Mouse (Mus musculus): ENCODE results near the gene Gdf2. TPM values are rescaled to one million over a fixed set of nuclear protein-coding genes. Genes with fewer than 3 reads are reported as not detected.

Gdf2 gene
- polyA plus RNA-seq, 1 experiment from 2014 or later = 0.11 TPM

DNA sequence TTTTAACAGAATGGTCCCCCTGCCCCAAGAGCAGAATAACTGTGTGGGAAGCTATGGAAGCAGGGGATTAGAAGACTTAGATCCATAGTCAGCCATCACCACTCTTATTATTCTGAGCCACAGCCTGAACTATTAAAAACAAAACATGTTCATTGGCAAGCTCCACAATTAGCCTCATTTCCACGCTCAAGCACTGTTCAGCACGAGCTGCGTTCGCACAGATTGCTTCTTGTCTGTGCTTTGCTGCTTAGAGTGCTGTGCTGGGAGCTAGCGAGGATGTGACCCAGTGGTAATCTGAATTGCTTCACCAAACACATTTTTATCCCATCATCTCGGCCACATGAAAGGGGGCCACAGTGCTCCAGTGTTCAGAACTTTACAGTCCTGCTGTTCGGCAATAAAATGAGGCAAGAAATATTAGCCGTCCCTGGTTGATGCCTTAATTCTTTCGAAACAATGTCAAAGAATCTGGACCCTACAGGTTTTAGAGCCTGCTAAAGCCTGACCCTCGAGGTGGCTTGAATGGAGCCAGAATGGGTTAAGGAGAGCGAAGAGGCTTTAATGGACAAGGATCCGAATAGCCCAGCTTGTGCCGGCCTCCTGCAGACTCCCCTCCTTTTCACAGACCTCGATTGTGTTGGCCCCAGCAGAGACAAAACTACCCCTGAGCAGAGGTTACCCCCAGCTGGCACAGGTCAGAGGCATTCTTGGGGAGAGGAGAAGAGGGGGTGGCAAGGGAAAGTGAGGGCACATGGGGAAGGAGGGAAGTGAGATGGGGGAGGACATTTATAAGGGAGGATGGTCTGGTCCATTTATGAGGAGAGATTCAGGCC, 19.9 kb upstream of the Gdf2 start:
- no peak overlapping the region for H3K9ac ChIP-seq (ENCODE audit: low read depth, low read length)
- H3K4me1 ChIP-seq (ENCODE audit: control insufficient read depth, insufficient read depth, low read depth, low read length) = peaks cover 18% of the 10 kb centered on the region
- H3K9me3 ChIP-seq (ENCODE audit: control insufficient read depth, low read length) = no peaks in the 10 kb centered on the region
- ATAC-seq = peak; percentile 56; the same call in 1 of the 2 replicates
- H3K27ac ChIP-seq (ENCODE audit: low read depth, low read length) = no peak overlapping the region; the same call in 1 of the 2 replicates
- WGBS = 8% methylated on average over 14 of the region's 14 CpGs
- no peak overlapping the region for H3K4me2 ChIP-seq (ENCODE audit: low read length)
- H3K4me3 ChIP-seq (ENCODE audit: low read length) = no peak overlapping the region
- H3K27me3 ChIP-seq (replicated peaks; ENCODE audit: control insufficient read depth, insufficient read depth, low read length) = peaks cover 8% of the 10 kb centered on the region
- H3K36me3 ChIP-seq (ENCODE audit: control insufficient read depth, insufficient read depth, low read length) = no peaks in the 10 kb centered on the region

DNA sequence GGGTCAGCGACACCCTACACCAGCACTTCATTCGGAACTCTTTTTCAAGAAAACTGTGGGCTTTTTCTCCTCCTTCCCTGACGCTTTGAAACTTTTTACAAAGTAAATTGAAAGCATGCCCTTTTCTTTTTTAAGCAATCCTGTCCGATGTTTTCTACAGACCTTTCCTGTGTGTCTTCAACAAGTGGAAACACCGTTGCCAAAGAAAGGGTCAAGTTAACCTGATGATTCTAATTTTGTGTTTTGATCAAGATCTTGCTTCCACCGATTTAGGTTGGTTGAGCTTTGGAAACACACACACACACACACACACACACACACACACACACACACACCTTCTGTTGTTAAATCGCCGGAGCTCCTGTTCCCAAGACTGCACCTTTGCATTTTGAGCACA, 18.1 kb upstream of the Gdf2 start:
- Histone ChIP-seq H3K36me3 (ENCODE audit: control insufficient read depth, insufficient read depth, low read length) (no peaks in the 10 kb centered on the region), H3K9me3 (ENCODE audit: control insufficient read depth, low read length) (no peaks in the 10 kb centered on the region), H3K4me2 (ENCODE audit: low read length) (peak overlapping the region; percentile 97), H3K4me1 (ENCODE audit: control insufficient read depth, insufficient read depth, low read depth, low read length) (peaks cover 18% of the 10 kb centered on the region), H3K9ac (ENCODE audit: low read depth, low read length) (peak overlapping the region; percentile 64), H3K27me3 (replicated peaks; ENCODE audit: control insufficient read depth, insufficient read depth, low read length) (peaks cover 6% of the 10 kb centered on the region), H3K4me3 (ENCODE audit: low read length) (peak overlapping the region; percentile 53), H3K27ac (ENCODE audit: low read depth, low read length) (no peak overlapping the region)
- 14% methylated on average over 8 of the region's 8 CpGs for WGBS
- no peak for ATAC-seq

DNA sequence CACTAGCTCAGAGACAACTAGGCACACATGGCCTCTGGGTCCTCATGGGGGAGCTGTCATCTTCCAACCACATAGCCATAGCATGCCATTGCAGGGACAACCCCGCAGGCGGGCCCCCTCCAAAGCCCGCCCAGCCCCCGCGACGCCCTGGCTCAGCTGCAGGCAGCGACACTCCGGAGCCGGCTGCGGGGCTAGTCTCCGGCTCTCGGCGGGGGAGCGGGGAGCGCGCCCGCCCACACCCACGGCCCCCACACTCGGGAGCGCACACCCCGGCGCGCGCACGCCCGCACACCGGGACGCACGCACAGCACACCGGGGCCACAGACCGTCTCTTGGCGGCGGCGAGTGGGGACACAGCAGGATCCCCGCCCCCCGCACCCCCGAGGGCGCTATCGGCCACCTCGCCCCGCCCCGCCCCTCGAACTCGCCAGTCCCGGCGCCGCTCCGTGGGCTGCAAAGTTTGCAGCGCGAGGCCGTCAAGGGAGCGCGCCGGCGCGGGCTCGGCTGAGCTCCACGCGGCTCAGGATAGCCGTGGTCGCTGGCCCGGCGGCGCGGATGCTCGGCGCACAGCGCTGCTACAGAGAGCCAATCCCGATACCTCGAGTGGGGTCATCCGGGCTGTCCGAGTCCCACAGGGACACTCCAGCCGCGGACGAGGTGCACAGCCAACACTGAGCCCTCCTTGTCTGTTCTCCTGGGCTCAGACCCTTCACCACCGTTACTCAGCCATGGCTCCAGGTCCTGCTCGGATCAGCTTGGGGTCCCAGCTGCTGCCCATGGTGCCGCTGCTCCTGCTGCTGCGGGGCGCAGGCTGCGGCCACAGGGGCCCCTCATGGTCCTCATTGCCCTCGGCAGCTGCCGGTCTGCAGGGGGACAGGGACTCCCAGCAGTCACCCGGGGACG, 17.4 kb upstream of the Gdf2 start, which contains the start of gene Gdf10:
TSS of gene Gdf10 (plus strand) at position 420 of the 903 bp plus-strand sequence.
- Histone ChIP-seq H3K27ac (ENCODE audit: low read depth, low read length) (peak within 1 kb of the TSS; percentile 42), H3K9me3 (ENCODE audit: control insufficient read depth, low read length) (no peaks in the 10 kb centered on the region), H3K4me1 (ENCODE audit: control insufficient read depth, insufficient read depth, low read depth, low read length) (peaks cover 18% of the 10 kb centered on the region), H3K9ac (ENCODE audit: low read depth, low read length) (peak within 1 kb of the TSS; percentile 64), H3K36me3 (ENCODE audit: control insufficient read depth, insufficient read depth, low read length) (no peaks in the 10 kb centered on the region), H3K4me3 (ENCODE audit: low read length) (peak within 1 kb of the TSS; percentile 53), H3K27me3 (replicated peaks; ENCODE audit: control insufficient read depth, insufficient read depth, low read length) (peaks cover 6% of the 10 kb centered on the region), H3K4me2 (ENCODE audit: low read length) (peak within 1 kb of the TSS; percentile 97)
- WGBS = 1% methylated on average over 46 of the region's 85 CpGs
- peak; percentile 73 for ATAC-seq

DNA sequence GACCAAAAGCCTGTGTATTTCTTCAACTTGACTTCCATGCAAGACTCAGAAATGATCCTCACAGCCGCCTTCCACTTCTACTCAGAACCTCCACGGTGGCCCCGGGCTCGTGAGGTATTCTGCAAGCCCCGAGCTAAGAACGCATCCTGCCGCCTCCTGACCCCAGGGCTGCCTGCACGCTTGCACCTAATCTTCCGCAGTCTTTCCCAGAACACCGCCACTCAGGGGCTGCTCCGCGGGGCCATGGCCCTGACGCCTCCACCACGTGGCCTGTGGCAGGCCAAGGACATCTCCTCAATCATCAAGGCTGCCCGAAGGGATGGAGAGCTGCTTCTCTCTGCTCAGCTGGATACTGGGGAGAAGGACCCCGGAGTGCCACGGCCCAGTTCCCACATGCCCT, 9.0 kb upstream of the Gdf2 start:
- Histone ChIP-seq H3K9me3 (ENCODE audit: control insufficient read depth, low read length) (no peaks in the 10 kb centered on the region), H3K4me2 (ENCODE audit: low read length) (no peak overlapping the region), H3K27me3 (replicated peaks; ENCODE audit: control insufficient read depth, insufficient read depth, low read length) (no peaks in the 10 kb centered on the region), H3K4me1 (ENCODE audit: control insufficient read depth, insufficient read depth, low read depth, low read length) (no peaks in the 10 kb centered on the region), H3K27ac (ENCODE audit: low read depth, low read length) (no peak overlapping the region), H3K36me3 (ENCODE audit: control insufficient read depth, insufficient read depth, low read length) (no peaks in the 10 kb centered on the region), H3K4me3 (ENCODE audit: low read length) (no peak overlapping the region), H3K9ac (ENCODE audit: low read depth, low read length) (no peak overlapping the region)
- ATAC-seq = no peak
- WGBS = 61% methylated on average over 17 of the region's 17 CpGs

DNA sequence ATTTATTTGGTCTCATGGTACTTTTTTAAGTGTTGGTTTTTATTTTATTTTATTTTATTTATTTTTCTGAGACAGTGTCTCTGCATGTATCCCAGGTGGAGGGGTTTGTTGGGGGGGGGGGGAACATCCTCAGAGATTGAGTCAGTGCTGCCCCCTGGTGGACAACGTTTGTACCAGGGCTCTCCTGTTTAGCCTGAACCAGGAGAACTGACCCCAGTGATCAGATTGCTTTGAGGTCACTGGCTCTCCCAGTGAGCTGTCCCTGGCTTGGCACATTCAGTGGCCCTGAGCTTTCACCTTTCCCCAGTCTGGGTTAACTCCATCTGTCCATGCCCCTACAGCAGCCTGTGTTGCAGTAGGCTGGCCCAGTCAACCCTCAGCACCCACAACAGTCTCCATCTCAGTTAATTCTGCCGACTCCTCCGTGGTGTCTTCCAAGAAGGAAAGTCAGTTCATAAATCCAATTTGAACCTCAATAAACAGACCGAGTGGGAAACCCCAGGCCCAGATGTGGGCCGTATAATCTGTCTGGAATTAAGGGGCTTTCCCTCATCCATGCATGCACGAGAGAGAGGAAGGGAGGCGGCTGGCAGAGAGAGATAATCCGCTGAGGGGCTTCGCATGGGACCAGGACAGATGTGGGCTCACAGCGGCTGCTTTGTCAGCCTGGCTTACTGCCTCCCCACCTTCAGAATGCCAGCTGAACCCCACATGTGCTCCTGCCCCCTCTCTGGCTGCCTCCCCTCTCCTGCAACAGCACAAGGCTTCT, 7.7 kb upstream of the Gdf2 start:
- Histone ChIP-seq H3K36me3 (ENCODE audit: control insufficient read depth, insufficient read depth, low read length) (no peaks in the 10 kb centered on the region), H3K4me1 (ENCODE audit: control insufficient read depth, insufficient read depth, low read depth, low read length) (no peaks in the 10 kb centered on the region), H3K9me3 (ENCODE audit: control insufficient read depth, low read length) (no peaks in the 10 kb centered on the region), H3K27me3 (replicated peaks; ENCODE audit: control insufficient read depth, insufficient read depth, low read length) (no peaks in the 10 kb centered on the region), H3K9ac (ENCODE audit: low read depth, low read length) (no peak overlapping the region), H3K27ac (ENCODE audit: low read depth, low read length) (no peak overlapping the region), H3K4me2 (ENCODE audit: low read length) (no peak overlapping the region), H3K4me3 (ENCODE audit: low read length) (no peak overlapping the region)
- 59% methylated on average over 10 of the region's 10 CpGs for WGBS
- peak; percentile 46; the same call in 1 of the 2 replicates for ATAC-seq

DNA sequence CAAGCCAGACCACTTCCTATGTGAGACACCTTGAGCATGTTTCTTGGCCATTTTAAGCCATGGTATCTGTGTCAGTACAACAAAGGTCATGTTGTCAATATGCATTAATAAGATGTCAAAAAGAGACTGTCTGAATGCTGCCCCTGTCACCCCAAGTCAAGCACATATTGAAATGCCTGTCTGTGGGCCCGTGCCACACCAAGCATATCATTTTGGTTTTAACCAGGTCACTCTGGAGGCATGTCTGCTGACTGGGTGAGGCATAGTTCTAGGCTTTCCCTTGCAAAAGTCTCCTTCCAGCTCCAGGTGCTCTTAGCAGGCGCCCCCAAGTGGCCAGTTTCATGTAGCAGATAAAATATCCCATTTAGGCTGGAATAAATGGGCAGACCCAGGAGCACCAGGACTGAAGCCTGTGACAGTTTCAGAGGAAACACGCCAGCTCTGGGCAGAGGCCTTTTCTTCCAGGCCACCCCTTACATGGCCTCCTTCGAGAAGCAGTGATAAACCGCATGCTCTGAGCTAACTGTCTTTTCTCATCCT, 7.0 kb upstream of the Gdf2 start:
- ATAC-seq = 0 out of 2 replicates have a peak, but pooled peaks have one; percentile 25
- WGBS = 46% methylated on average over 5 of the region's 5 CpGs
- H3K4me1 ChIP-seq (ENCODE audit: control insufficient read depth, insufficient read depth, low read depth, low read length) = no peaks in the 10 kb centered on the region
- no peaks in the 10 kb centered on the region for H3K27me3 ChIP-seq (replicated peaks; ENCODE audit: control insufficient read depth, insufficient read depth, low read length)
- no peaks in the 10 kb centered on the region for H3K9me3 ChIP-seq (ENCODE audit: control insufficient read depth, low read length)
- no peaks in the 10 kb centered on the region for H3K36me3 ChIP-seq (ENCODE audit: control insufficient read depth, insufficient read depth, low read length)
- H3K9ac ChIP-seq (ENCODE audit: low read depth, low read length) = no peak overlapping the region
- no peak overlapping the region for H3K4me2 ChIP-seq (ENCODE audit: low read length)
- no peak overlapping the region for H3K27ac ChIP-seq (ENCODE audit: low read depth, low read length)
- H3K4me3 ChIP-seq (ENCODE audit: low read length) = no peak overlapping the region

DNA sequence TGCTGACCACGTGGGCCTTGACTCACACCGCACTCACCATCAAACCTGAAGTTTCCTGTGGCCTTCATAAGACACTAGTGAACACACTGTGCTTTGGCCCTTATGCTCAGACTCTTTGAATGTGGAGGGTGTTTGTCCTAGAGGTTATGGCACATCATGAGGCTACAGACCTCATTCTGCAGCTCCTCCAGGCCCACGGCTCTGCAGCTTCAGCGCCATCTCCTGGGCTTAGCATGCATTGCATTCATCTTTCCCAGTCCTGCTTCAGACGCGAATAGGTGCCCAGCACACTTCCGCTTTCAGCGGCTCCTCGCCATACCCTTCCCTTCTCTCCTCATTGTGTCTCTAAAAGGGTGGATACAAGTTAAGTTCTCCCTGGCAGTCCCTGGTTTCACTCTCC, 1.7 kb upstream of the Gdf2 start:
- H3K27me3 ChIP-seq (replicated peaks; ENCODE audit: control insufficient read depth, insufficient read depth, low read length) = no peaks in the 10 kb centered on the region
- H3K36me3 ChIP-seq (ENCODE audit: control insufficient read depth, insufficient read depth, low read length) = no peaks in the 10 kb centered on the region
- H3K27ac ChIP-seq (ENCODE audit: low read depth, low read length) = no peak overlapping the region
- H3K4me2 ChIP-seq (ENCODE audit: low read length) = peak overlapping the region; percentile 13; the same call in 1 of the 2 replicates
- no peaks in the 10 kb centered on the region for H3K4me1 ChIP-seq (ENCODE audit: control insufficient read depth, insufficient read depth, low read depth, low read length)
- 32% methylated on average over 9 of the region's 9 CpGs for WGBS
- H3K9me3 ChIP-seq (ENCODE audit: control insufficient read depth, low read length) = no peaks in the 10 kb centered on the region
- H3K9ac ChIP-seq (ENCODE audit: low read depth, low read length) = peak overlapping the region; percentile 33; the same call in 1 of the 2 replicates
- ATAC-seq = peak; percentile 52
- no peak overlapping the region for H3K4me3 ChIP-seq (ENCODE audit: low read length)

DNA sequence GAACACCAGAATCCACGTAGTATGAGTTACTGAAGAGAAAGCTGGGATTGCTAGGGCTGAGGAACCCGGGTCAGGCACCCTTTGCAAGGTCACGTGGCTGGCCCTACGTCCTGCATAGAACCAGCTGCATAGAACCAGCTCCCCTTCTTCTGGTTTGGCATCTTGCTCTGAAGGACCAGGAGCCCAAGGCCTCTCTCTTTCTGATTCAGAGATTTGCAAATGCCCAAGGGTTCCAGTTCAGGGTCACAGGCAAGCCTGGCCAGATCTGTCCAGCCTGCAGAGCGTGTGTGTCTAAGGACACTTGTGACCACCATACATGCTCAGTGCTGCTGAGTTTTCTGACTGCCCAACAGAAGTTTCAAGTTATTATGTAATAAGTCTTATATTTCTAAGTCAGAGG, 1.4 kb downstream of the Gdf2 start:
- Histone ChIP-seq H3K27me3 (replicated peaks; ENCODE audit: control insufficient read depth, insufficient read depth, low read length) (no peaks in the 10 kb centered on the region), H3K27ac (ENCODE audit: low read depth, low read length) (no peak overlapping the region), H3K4me1 (ENCODE audit: control insufficient read depth, insufficient read depth, low read depth, low read length) (no peaks in the 10 kb centered on the region), H3K36me3 (ENCODE audit: control insufficient read depth, insufficient read depth, low read length) (no peaks in the 10 kb centered on the region), H3K4me3 (ENCODE audit: low read length) (no peak overlapping the region), H3K9ac (ENCODE audit: low read depth, low read length) (no peak overlapping the region), H3K9me3 (ENCODE audit: control insufficient read depth, low read length) (no peaks in the 10 kb centered on the region), H3K4me2 (ENCODE audit: low read length) (no peak overlapping the region)
- ATAC-seq = no peak
- 84% methylated on average over 5 of the region's 5 CpGs for WGBS

All from hindbrain, embryonic 16.5 days (tissue).